21 mouse cellular contexts compared by ENCODE assay signal in the genomic region with DNA sequence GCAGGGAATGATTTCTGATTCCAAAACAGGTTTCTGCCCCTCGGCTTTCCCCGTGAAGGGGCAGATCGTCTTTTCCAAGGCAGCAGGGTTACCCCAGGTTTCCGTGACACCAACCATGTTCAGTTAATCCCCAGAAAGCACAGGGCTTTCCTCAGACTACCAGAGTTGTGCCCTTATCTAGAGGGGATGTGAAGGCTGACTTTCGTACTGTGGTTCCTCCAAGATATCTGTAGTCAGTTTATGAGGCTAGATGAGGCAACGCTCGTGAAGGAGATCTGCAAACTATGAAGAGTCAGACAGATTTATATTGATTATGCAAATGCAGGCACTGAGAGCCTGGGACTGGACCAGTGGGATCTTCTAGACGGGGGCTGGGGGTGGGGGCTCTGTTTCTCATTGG.
DNase-seq lines count a peak whose midpoint lies in the region; ATAC-seq and TF ChIP-seq lines count a peak whose summit lies in the region.
"Had no signal": no experiment of that assay in that cellular context is flagged by ENCODE, and none has a peak within 500 bp of the region (broad histone marks: within the 10 kb centered on the region; RNA-seq: fewer than 3 reads in every experiment).

No protein-coding gene starts in this region.

- TF ChIP-seq CTCF in MEL (IDR thresholded peaks at IDR 0.05 in 2 of 3, conservative IDR thresholded peaks at IDR 0.05 in 1 of 3; ENCODE audit: control insufficient read depth in 1 of 3, insufficient read depth in 1 of 3, low read depth in 2 of 3, low read length in 3 of 3, poor library complexity in 1 of 3, severe bottlenecking in 1 of 3): no peak

- 70% methylated on average over 8 of the region's 8 CpGs for WGBS in heart, embryonic 12.5 days
- 93% methylated on average over 8 of the region's 8 CpGs for WGBS in neural tube, embryonic 11.5 days

- H3K4me1 ChIP-seq in heart, embryonic 12.5 days (replicated peaks): peaks cover 5% of the 10 kb centered on the region; the same call in 1 of the 2 replicates
- no peaks in the 10 kb centered on the region for H3K4me1 ChIP-seq in neural tube, embryonic 11.5 days (ENCODE audit: control insufficient read depth, insufficient read depth, low read length)
- peaks cover 5 to 16% of the 10 kb centered on the region in 2 experiments for H3K4me1 ChIP-seq in MEL (ENCODE audit: control insufficient read depth in 1 of 2, insufficient read depth in 2 of 2, low read length in 2 of 2)

- no peak overlapping the region for H3K4me3 ChIP-seq in heart, embryonic 12.5 days
- H3K4me3 ChIP-seq in neural tube, embryonic 11.5 days (ENCODE audit: low read depth, low read length): no peak overlapping the region
- no peak overlapping the region for H3K4me3 ChIP-seq in MEL (ENCODE audit: control insufficient read depth in 1 of 2, insufficient read depth in 1 of 2, low read depth in 2 of 2, low read length in 2 of 2)

- no peak overlapping the region for H3K9ac ChIP-seq in heart, embryonic 12.5 days
- no peak overlapping the region for H3K9ac ChIP-seq in neural tube, embryonic 11.5 days (ENCODE audit: low read length)
- H3K9ac ChIP-seq in MEL (ENCODE audit: control insufficient read depth, low read depth, low read length, poor library complexity, severe bottlenecking): no peak overlapping the region

- no peak overlapping the region for H3K4me2 ChIP-seq in heart, embryonic 12.5 days
- no peak overlapping the region for H3K4me2 ChIP-seq in neural tube, embryonic 11.5 days (ENCODE audit: low read depth)

- DNase-seq in heart, adult 11 months: peak; percentile 44
- DNase-seq in neural tube, embryonic 11.5 days (ENCODE audit: low spot score): peak; percentile 5
- DNase-seq in neural tube, embryonic 10.5 days (ENCODE audit: extremely low spot score, low spot score): no peak
- DNase-seq in MEL (ENCODE audit: low read depth, low spot score): peak; percentile 60
- DNase-seq in gastrocnemius, postnatal 4 days (ENCODE audit: low spot score in 2 of 2): no peak
- DNase-seq: adrenal gland, adult 2 months; adrenal gland, adult 8-10 months; adrenal gland, postnatal 10 days; adrenal gland, postnatal 14 days; adrenal gland, postnatal 25 days; adrenal gland, postnatal 36 days; B cell, adult 2 months; cerebellum, adult 11 months; cerebellum, adult 11-12 months; cerebellum, adult 18-20 months; cerebellum, adult 2 months had no signal

- ATAC-seq in heart, embryonic 12.5 days (ENCODE audit: insufficient number of reproducible peaks, low FRiP score): no peak
- no peak for ATAC-seq in neural tube, embryonic 11.5 days (ENCODE audit: insufficient read depth, low FRiP score, low TSS enrichment)
- ATAC-seq: activated CD4-positive, CD25-positive, alpha-beta regulatory T cell, adult 4 months; CD4-positive, CD25-positive, alpha-beta regulatory T cell, adult 4 months; Patski had no signal

- no peaks in the 10 kb centered on the region; the same call in 1 of the 2 replicates for H3K27me3 ChIP-seq in heart, embryonic 12.5 days (replicated peaks)
- no peaks in the 10 kb centered on the region for H3K27me3 ChIP-seq in neural tube, embryonic 11.5 days (ENCODE audit: control insufficient read depth, insufficient read depth, low read length)
- no peaks in the 10 kb centered on the region for H3K27me3 ChIP-seq in MEL (ENCODE audit: control insufficient read depth in 1 of 2, insufficient read depth in 2 of 2, low read length in 2 of 2)

- TF ChIP-seq EP300 in MEL (IDR thresholded peaks at IDR 0.05; ENCODE audit: low read depth in 1 of 2, low read length in 2 of 2): peak; percentile 43 to 69; a peak in 2 of 4 replicates

- peaks cover 2% of the 10 kb centered on the region; the same call in 1 of the 2 replicates for H3K9me3 ChIP-seq in heart, embryonic 12.5 days (replicated peaks)
- no peaks in the 10 kb centered on the region for H3K9me3 ChIP-seq in neural tube, embryonic 11.5 days (ENCODE audit: control insufficient read depth, low read length)
- no peaks in the 10 kb centered on the region for H3K9me3 ChIP-seq in MEL (replicated peaks; ENCODE audit: insufficient read depth, low read length)

- no peak for TF ChIP-seq RAD21 in MEL (IDR thresholded peaks at IDR 0.05; ENCODE audit: low read depth, low read length)

- TF ChIP-seq POLR2A in MEL (IDR thresholded peaks at IDR 0.05; ENCODE audit: control insufficient read depth in 1 of 2, insufficient read depth in 1 of 2, low read depth in 1 of 2, low read length in 2 of 2, poor library complexity in 1 of 2): no peak

- no peaks in the 10 kb centered on the region for H3K36me3 ChIP-seq in heart, embryonic 12.5 days
- no peaks in the 10 kb centered on the region for H3K36me3 ChIP-seq in neural tube, embryonic 11.5 days (ENCODE audit: control insufficient read depth, insufficient read depth, low read length)
- H3K36me3 ChIP-seq in MEL (ENCODE audit: control insufficient read depth in 1 of 2, insufficient read depth in 2 of 2, low read length in 2 of 2): peaks cover 0 to 10% of the 10 kb centered on the region in 2 experiments; a peak in 1 of 4 replicates
- H3K36me3 ChIP-seq: G1E had no signal

- H3K27ac ChIP-seq in heart, embryonic 12.5 days (ENCODE audit: poor library complexity, severe bottlenecking): no peak overlapping the region
- no peak overlapping the region for H3K27ac ChIP-seq in neural tube, embryonic 11.5 days (ENCODE audit: low read depth, low read length)
- 0 out of 2 replicates have a peak overlapping the region, but pooled peaks have one; percentile 9 for H3K27ac ChIP-seq in MEL (ENCODE audit: control insufficient read depth, low read depth, low read length)

- no peaks in the 10 kb centered on the region for H3K79me2 ChIP-seq in MEL (ENCODE audit: control insufficient read depth, insufficient read depth, low read length, poor library complexity)

TF ChIP-seq in MEL, 35 proteins besides CTCF, POLR2A, EP300 and RAD21:
- TF ChIP-seq GATA1 (IDR thresholded peaks at IDR 0.05; ENCODE audit: low read depth, low read length) (peak; percentile 71), CHD1 (IDR thresholded peaks at IDR 0.05; ENCODE audit: low read depth, low read length) (no peak), NELFE (IDR thresholded peaks at IDR 0.05; ENCODE audit: low read depth, low read length) (no peak), JUND (IDR thresholded peaks at IDR 0.05; ENCODE audit: low read depth, low read length) (no peak), SMC3 (IDR thresholded peaks at IDR 0.05; ENCODE audit: low read depth, low read length) (no peak), USF2 (IDR thresholded peaks at IDR 0.05; ENCODE audit: borderline replicate concordance in 1 of 2, insufficient read depth in 1 of 2, low read depth in 1 of 2, low read length in 2 of 2) (no peak), SIN3A (IDR thresholded peaks at IDR 0.05; ENCODE audit: low read length) (no peak), HCFC1 (IDR thresholded peaks at IDR 0.05; ENCODE audit: low read depth, low read length) (no peak), BHLHE40 (IDR thresholded peaks at IDR 0.05; ENCODE audit: borderline replicate concordance, low read depth, low read length) (peak; percentile 43; the same call in 1 of the 2 replicates), TCF12 (IDR thresholded peaks at IDR 0.05; ENCODE audit: low read depth, low read length) (peak; percentile 65), KAT2A (conservative IDR thresholded peaks at IDR 0.05; ENCODE audit: low read depth, low read length) (no peak), ZMIZ1 (IDR thresholded peaks at IDR 0.05; ENCODE audit: low read depth, low read length) (no peak), RCOR1 (IDR thresholded peaks at IDR 0.05; ENCODE audit: low read depth, low read length) (peak; percentile 61; the same call in 1 of the 2 replicates), USF1 (IDR thresholded peaks at IDR 0.05; ENCODE audit: low read depth, low read length) (no peak), ZNF384 (IDR thresholded peaks at IDR 0.05; ENCODE audit: low read depth, low read length) (no peak), TBP (IDR thresholded peaks at IDR 0.05; ENCODE audit: low read depth, low read length) (no peak), POLR2AphosphoS5 (IDR thresholded peaks at IDR 0.05; ENCODE audit: borderline replicate concordance, low read depth, low read length) (no peak), ZC3H11A (IDR thresholded peaks at IDR 0.05; ENCODE audit: low read depth, low read length) (no peak), POLR2AphosphoS2 (IDR thresholded peaks at IDR 0.05; ENCODE audit: low read length) (no peak), ETS1 (IDR thresholded peaks at IDR 0.05; ENCODE audit: low read depth, low read length) (peak; percentile 36; the same call in 1 of the 2 replicates), MAX (IDR thresholded peaks at IDR 0.05; ENCODE audit: low read length) (no peak)
TF ChIP-seq in MEL: peak in this region for 5.

Comparison
In these comparisons a context has a peak if more than half of its experiments do, and no peak if none do; other contexts are left out.
1. DNase-seq: peak in heart, adult 11 months (single experiment), neural tube, embryonic 11.5 days (single experiment) and MEL (single experiment); none in neural tube, embryonic 10.5 days (single experiment) and gastrocnemius, postnatal 4 days (0 of 2).